Mouse (Mus musculus) layer of hippocampus, adult 8-10 months (tissue): ENCODE data around the gene Pheta1. TPM values are rescaled to one million over a fixed set of nuclear protein-coding genes. Genes with fewer than 3 reads are reported as not detected.

Experiments
- DNase-seq, 2 experiments: peaks; one replicate each; pipeline ENCODE4 v3.0.0; 2022; ENCODE audit warnings: low spot score in 2 of 2
- total RNA-seq, 4 experiments: library from RNA; stranded (reverse); gene quantifications; 2 replicates each; pipeline ENCODE4 v1.2.4; 2022

Pheta1 gene
- total RNA-seq: 1 to 10 TPM; 8.7 to 9.8 (median 9.0) TPM

DNA sequence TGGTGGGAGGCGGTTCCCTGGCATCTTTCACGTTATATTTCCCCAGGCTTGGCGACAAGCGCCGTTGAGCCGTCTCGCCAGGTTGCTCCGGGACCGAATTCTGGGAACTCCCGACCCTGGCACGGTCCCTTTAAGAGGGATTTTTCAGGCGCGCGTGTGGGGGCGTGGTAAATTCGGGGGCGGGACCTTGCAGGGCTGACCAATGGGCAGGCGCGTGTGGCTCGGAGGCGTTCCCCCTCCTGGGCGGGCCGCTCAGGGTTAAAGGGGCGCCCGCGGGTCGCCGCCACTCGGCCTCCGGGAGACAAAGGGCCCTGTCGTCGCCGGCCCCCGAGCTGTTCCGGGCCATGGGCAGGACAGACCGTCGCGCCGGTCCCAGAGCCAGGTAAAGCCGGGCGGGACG lies at the start of gene Pheta1:
Gene Pheta1 (plus strand): TSS at position 242 of the 400 bp plus-strand sequence.
- peak; percentile 80 to 89 for DNase-seq

- no peak for DNase-seq
Measured at GRCm38 (mm10) chr5:121807186-121807585, 41.6 kb upstream of the Pheta1 start.

- no peak for DNase-seq
Measured at GRCm38 (mm10) chr5:121808202-121808601, 40.6 kb upstream of the Pheta1 start.

DNA sequence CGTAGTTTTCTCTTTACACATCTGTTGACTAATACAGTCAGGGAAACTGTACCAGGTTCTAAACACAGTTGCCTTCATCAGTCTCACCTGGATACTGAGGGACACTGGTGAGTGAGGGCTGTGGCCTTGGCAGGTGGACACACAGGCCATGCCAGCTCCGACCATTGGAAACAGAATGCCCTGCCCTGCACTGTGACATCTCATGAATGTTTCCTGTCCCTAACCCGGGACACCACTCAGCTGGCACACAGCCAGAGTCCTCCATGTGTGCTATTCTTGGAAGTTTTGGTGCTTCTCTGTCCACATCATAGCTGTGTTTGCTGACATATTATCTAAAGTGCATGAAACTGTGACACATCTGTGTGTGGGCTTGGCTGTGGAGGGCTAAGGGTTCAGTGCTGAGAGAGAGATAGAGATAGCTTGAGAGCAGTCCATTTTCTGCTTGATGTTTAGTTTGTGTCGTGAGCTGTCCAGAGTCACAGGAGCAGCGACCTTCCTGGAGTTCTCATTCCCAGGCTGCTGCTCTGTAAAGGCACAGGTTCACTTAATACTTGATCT lies 39.0 kb upstream of the Pheta1 start:
- no peak for DNase-seq

GRCm38 (mm10) chr5:121810331-121811151 lies 38.2 kb upstream of the Pheta1 start:
- DNase-seq: no peak

- DNase-seq: no peak
Measured at GRCm38 (mm10) chr5:121811485-121811931, 37.3 kb upstream of the Pheta1 start.

- DNase-seq: no peak
Measured at GRCm38 (mm10) chr5:121812526-121813243, 36.1 kb upstream of the Pheta1 start.

DNA sequence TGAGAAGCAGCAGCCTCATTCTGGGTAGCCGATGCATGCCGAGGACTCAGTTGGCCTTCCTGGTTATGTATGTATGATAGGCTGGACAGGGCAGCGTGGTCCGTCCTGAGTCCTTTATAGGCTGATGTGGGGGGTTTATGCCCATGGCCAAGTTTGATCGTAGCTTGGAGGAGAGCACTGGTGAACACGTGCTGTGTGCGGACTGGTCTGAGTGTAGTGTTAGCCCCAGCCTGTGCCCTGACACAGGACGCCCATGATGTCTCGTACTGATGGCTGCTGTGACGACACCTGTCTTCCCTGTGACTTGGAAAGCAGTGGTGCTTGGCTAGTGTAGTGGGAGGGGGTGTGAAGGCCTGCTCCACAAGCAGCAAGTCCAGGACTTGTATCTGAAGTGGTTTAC lies 35.0 kb upstream of the Pheta1 start:
- no peak for DNase-seq

GRCm38 (mm10) chr5:121815067-121815466 lies 33.7 kb upstream of the Pheta1 start:
- DNase-seq: no peak

DNA sequence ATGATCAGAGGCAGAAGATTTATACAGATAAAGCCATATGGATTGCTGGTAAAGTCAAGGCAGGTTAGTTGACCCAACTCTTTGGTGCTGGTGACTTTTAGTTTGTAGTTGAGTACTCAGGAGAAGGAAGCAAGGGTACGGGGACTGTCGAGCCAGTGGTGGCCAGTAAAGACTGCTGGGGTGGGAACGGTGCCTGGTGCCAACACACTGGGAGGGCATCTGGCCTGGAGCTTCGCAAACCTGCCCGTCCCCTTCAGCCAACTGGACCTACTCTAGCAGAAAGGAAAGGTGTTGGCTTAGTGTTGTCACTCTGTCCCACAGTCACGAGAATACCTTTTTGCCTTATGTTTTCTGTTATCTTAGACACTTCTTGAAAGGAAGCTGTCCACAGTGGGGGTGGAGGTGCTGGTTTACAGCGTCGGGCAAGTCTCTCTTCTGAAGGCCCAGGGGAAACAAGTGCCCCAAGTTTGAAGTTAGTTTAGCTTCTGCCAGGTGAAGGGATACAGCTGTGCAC lies 32.9 kb upstream of the Pheta1 start:
- no peak for DNase-seq

GRCm38 (mm10) chr5:121816611-121817010 lies 32.2 kb upstream of the Pheta1 start:
- no peak for DNase-seq

GRCm38 (mm10) chr5:121817551-121817950 lies 31.2 kb upstream of the Pheta1 start:
- DNase-seq: no peak

- no peak for DNase-seq
Measured at GRCm38 (mm10) chr5:121818401-121818800, 30.4 kb upstream of the Pheta1 start.

DNA sequence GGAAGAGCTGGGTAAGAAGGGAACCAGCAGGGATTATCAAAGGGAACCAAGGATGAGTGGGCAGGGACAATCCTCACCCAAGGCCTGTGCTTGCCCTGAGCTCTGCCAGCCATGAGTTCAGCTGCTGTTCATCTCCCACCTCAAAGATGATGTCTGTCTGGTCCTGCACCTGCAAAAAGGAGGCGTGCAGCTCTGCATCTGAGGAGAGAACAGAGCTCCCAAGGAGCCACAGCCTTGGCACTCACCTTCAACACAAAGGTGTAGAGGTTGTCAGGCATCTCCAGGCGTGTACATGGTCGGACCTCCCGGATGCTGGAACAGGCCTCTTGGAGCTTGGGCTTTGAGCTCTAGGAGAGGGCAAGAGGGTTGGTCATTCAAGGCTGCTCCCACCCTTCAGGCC lies 29.9 kb upstream of the Pheta1 start:
- no peak for DNase-seq

- no peak for DNase-seq
Measured at GRCm38 (mm10) chr5:121819559-121819958, 29.2 kb upstream of the Pheta1 start.

GRCm38 (mm10) chr5:121820161-121820560 lies 28.6 kb upstream of the Pheta1 start:
- DNase-seq: no peak

- DNase-seq: no peak
Measured at GRCm38 (mm10) chr5:121820657-121821056, 28.1 kb upstream of the Pheta1 start.

DNA sequence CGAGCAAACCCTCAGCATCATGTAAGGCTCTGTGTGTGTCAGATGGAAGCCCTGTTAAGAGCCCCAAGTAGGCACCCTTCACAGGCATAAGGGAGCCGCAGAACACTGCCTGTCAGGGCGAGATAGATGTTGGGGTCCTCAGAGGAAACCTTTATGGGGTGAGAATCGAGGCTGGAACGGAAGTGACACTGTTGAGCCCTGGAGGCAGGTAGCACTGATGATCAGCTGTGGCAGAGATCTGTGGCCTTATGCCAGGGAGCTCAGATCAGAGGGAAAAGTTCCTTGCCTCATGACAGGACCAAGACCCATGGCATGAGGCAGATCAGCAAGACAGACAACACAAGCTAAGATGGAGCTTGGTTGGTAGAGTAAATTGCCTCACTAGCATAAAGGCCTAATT lies 27.7 kb upstream of the Pheta1 start:
- no peak for DNase-seq

GRCm38 (mm10) chr5:121821552-121821951 lies 27.2 kb upstream of the Pheta1 start:
- DNase-seq: no peak

- DNase-seq: no peak
Measured at GRCm38 (mm10) chr5:121822786-121823505, 25.8 kb upstream of the Pheta1 start.

- no peak for DNase-seq
Measured at GRCm38 (mm10) chr5:121823668-121824067, 25.1 kb upstream of the Pheta1 start.
